Mouse (Mus musculus): ENCODE results near the gene Gm17622. TPM values are rescaled to one million over a fixed set of nuclear protein-coding genes. Genes with fewer than 3 reads are reported as not detected.

The Gm17622 gene
- not detected for total RNA-seq (2021)
- long read RNA-seq, experiment 1 = 0 reads
- long read RNA-seq, experiment 2 = 0 reads

DNA sequence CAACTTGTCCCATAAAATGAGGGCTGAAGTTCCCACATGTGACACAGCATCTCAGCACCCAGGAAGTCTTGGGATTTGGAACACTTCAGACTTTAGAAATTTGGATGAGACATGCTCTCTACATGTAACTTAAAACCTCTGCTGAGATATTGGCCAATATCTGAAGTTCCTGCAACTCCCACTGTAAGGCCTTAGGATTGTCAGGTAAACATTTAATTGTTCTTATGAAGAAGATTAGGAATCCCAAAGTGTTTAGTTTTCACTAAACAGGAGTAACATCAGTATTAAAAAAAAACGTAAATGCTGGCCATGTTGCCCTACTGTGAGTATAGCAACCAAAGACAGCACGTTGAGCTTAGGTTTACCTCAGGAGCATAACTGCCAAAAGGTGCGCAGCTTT lies at the start of gene Gm17622:
TSS of gene Gm17622 (plus strand) at position 301 of the 400 bp plus-strand sequence.
- no peak for TF ChIP-seq CTCF (IDR thresholded peaks at IDR 0.05)
- no peak within 1 kb of the TSS for H3K4me3 ChIP-seq
- intact Hi-C loops (cut with DNase I) = no loop called here
- H3K27ac ChIP-seq = no peak within 1 kb of the TSS
- no peak for DNase-seq (ENCODE audit: extremely low spot score in 1 of 2, low spot score in 2 of 2)

DNA sequence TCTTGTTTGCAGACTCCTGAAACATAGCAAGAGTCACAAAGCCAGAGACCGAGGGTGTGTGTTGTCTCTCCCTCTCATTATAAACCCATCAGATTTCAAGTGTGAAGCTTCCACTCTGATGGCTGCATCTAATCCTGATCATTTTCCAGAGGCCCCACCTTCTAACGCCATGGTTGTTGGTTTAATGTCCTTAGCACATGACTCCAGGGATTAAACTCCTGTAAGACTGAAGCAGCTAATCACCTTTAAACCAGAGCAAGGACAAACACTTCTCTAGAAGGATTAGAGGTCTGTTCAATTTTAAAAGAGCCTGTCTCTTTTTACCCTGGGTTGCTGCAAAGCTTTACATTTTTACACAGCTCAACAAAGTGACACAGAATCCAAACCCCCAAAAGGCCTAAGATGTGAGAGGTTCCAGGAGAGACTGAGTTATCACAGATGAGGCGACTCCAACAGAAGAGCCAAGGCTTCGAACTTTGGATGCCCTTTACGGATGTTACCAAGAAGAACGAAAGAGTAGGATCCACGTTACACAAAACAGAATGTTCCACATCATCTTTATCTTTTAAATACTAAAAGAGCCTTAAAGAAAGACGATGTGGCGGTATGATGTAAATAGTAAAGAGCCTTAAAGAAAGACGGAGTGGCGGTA lies 40.2 kb upstream of the Gm17622 start:
- no peak for DNase-seq (ENCODE audit: extremely low spot score in 1 of 2, low spot score in 2 of 2)
- no peak overlapping the region for H3K27ac ChIP-seq
- H3K4me3 ChIP-seq = no peak overlapping the region
- TF ChIP-seq CTCF (IDR thresholded peaks at IDR 0.05) = no peak
- intact Hi-C loops (cut with DNase I) = no loop called here

DNA sequence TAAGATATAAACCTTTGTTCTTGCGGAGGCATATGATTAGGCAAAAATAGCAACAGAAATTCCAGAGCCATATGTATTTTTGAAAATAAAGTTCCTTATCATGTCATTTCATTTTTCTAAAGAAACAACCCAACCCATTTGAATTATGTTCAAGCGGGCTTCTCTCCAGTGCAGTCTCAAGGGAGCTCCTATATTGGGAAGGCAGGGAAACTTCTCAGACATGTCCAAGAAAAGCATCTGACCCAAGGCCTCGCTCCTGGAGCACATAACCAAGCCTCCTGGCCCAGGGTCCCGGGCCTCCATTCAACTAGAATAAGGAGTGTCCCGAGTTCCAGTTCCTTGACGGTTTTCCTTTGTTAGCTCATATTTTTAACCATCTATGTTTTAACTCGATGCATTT lies 39.7 kb upstream of the Gm17622 start:
- intact Hi-C loops (cut with DNase I) = no loop called here
- Histone ChIP-seq H3K4me3 (no peak overlapping the region), H3K27ac (no peak overlapping the region)
- no peak for DNase-seq (ENCODE audit: extremely low spot score in 1 of 2, low spot score in 2 of 2)
- no peak for TF ChIP-seq CTCF (IDR thresholded peaks at IDR 0.05)

DNA sequence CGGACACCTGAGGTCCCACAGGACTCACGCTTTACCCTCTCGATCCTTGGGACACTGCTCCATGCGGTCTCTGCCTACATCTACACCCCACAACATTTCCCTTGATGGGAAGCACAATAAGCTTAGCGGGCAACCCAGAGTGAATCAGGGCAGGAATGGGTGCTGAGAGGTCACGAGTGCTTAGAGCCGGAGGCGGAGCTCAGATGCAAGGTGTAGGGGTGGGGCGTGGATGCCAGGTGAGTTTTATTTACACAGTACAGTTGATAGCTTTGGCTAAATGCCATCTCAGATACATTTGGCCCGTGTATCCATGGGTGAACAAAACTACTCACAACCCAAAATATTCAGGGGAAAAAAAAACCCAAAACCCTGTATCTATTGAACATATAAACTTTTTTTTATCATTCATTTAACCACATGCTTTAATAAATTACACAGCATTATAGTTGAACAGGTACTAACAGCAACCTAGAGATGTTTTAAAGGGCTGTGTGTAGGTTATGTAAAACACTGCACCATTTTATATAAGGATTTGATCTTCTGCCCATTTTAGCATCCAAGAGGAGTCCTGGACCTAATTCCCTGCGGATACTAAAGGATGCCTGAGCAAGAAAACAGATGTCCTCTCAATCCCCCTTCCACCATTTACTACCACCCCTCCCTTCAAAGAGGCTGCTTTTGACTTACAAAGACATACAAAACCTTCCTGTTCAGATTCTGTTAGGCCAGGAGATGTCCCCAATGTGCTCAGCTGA lies 39.0 kb upstream of the Gm17622 start:
- Histone ChIP-seq H3K27ac (no peak overlapping the region; the same call in 1 of the 2 replicates), H3K4me3 (no peak overlapping the region)
- no peak for DNase-seq (ENCODE audit: extremely low spot score in 1 of 2, low spot score in 2 of 2)
- no peak for TF ChIP-seq CTCF (IDR thresholded peaks at IDR 0.05)
- intact Hi-C loops (cut with DNase I) = no loop called here

DNA sequence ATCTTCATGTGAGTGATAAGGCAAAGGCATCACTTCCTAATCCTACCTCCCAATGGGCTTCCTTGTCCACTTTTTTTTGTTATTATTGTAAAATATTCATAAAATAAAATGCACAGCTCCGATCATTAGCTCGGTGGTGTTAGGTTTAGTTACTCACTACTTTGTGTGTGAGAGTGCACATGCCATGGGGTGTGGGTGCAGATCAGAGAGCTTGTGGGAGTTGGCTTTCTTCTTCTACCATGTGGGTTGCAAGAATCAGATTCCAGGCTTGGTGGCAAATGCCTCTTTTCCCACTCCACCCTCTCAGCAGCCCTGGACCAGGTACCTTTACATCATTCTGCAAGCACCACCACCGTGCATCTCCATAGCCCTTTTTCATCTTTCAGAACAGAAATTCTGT lies 37.9 kb upstream of the Gm17622 start:
- H3K27ac ChIP-seq = no peak overlapping the region
- TF ChIP-seq CTCF (IDR thresholded peaks at IDR 0.05) = no peak
- intact Hi-C loops (cut with DNase I) = no loop called here
- H3K4me3 ChIP-seq = no peak overlapping the region
- no peak for DNase-seq (ENCODE audit: extremely low spot score in 1 of 2, low spot score in 2 of 2)

DNA sequence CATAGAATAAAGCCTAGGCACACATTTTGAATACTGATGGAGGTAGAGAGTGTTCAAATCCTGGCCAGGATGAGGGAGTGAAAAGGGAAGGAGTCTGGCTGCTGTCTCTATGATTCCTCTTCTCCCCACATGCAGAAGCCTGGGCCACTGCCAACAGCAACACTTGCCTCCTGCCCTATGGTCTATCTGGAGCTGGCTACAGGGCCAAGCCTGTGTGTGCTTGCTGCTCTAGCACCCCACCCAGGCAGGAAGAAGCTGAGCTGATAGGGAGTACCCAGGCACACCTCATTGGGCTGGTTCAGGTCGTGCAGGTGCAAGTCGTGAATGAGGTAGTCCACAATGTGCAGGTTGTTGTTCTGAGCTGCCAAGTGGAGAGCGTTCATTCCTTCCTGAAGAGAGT lies 36.2 kb upstream of the Gm17622 start:
- no peak for TF ChIP-seq CTCF (IDR thresholded peaks at IDR 0.05)
- H3K4me3 ChIP-seq = no peak overlapping the region
- intact Hi-C loops (cut with DNase I) = no loop called here
- no peak for DNase-seq (ENCODE audit: extremely low spot score in 1 of 2, low spot score in 2 of 2)
- H3K27ac ChIP-seq = no peak overlapping the region

DNA sequence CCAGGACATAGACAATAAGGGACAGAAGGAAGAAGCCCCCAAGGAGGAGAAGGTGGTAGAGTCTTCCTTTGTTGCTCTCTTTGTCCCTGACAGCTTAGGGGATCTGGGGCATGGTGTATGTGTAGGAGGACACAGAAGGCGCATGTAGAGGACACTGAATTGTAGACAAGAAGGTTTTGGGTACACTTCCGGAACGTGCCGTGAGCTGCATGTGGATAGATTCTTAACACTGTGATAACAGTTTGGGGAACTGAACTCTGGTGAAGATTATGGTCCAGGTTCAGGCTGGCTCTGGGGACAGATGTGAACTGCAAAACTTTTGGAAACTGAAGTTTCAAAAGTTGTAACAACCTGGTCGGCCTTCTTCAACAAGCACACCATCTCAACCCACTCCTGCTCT lies 33.0 kb upstream of the Gm17622 start:
- no peak for DNase-seq (ENCODE audit: extremely low spot score in 1 of 2, low spot score in 2 of 2)
- Histone ChIP-seq H3K27ac (no peak overlapping the region), H3K4me3 (no peak overlapping the region)
- TF ChIP-seq CTCF (IDR thresholded peaks at IDR 0.05) = no peak
- intact Hi-C loops (cut with DNase I) = no loop called here

DNA sequence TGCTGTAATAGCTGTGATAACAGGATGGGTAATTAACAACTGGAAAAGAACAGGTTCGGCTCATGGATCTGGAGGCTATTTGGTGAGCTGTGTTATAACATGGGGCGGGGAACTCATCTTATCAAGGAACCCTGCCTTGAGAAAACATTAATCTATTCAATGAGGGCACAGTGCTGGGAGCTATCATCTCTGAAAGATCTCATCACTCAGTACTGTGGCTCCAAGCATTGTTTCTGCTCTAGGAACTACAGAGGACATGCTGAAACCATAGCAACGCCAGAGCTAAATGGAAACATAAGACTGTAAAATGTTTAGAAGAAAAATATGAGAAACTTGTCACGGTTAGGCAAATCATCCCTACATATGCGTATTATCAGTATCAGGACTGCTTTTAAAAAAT lies 32.5 kb upstream of the Gm17622 start:
- H3K27ac ChIP-seq = no peak overlapping the region
- intact Hi-C loops (cut with DNase I) = no loop called here
- no peak for DNase-seq (ENCODE audit: extremely low spot score in 1 of 2, low spot score in 2 of 2)
- no peak overlapping the region for H3K4me3 ChIP-seq
- no peak for TF ChIP-seq CTCF (IDR thresholded peaks at IDR 0.05)

DNA sequence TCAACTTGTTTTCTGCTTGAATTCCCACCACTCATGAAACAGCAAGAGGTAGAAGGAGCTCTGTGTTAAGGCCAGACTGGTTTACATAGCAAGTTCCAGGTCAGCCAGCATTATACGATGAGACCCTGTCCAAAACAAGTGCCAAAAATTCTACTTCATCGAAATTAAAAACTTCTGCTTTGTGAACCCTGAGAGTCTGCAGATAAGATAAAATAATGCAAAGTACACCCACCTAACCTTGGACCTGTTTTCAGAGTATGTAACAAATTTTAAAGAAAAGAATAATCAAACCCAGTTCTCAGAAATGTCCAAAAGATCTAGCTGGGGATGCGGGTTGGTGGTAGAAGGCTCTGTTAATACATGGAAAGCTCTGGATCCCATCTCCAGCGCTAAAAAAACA lies 31.9 kb upstream of the Gm17622 start:
- intact Hi-C loops (cut with DNase I) = no loop called here
- no peak for TF ChIP-seq CTCF (IDR thresholded peaks at IDR 0.05)
- Histone ChIP-seq H3K27ac (no peak overlapping the region), H3K4me3 (no peak overlapping the region)
- DNase-seq (ENCODE audit: extremely low spot score in 1 of 2, low spot score in 2 of 2) = no peak

DNA sequence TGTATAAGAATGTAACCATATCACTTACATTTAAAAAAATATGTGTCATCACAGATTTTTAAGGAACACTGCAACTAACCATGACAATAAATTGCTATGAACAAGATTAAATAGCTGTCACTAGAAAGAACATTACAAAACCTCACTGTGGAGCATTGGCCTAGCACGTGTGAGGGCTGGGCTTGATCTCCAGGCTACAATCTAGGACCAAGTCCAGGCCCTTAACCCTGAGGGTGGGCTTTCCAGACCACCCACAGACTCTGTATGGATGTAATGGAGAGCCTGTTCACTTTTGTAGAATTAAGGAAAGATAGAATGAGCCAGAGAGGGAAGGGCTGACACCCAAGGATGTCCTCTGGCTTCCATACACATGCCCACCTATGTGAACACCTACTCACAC lies 27.9 kb upstream of the Gm17622 start:
- H3K4me3 ChIP-seq = no peak overlapping the region
- intact Hi-C loops (cut with DNase I) = no loop called here
- TF ChIP-seq CTCF (IDR thresholded peaks at IDR 0.05) = no peak
- DNase-seq (ENCODE audit: extremely low spot score in 1 of 2, low spot score in 2 of 2) = no peak
- no peak overlapping the region for H3K27ac ChIP-seq

DNA sequence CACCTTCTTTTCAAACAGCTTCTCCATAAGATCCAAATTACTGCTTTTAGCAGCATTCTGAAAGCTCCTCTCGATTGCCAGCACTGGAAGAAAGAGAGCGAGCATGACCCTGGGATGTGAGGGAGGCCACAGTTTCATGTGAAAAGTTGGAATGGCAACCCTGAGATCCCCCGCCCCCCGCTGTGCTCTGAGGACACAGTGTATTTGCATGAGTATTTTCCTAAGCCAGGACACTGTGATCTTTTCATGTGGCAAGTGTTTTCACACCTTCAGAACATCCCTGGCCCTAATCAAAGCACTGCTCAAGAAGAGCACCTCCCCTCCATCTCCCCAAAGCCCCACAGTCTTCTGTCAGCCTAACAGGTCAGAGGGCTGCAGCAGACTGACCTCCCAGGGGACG lies 25.2 kb upstream of the Gm17622 start:
- DNase-seq (ENCODE audit: extremely low spot score in 1 of 2, low spot score in 2 of 2) = no peak
- Histone ChIP-seq H3K27ac (no peak overlapping the region), H3K4me3 (no peak overlapping the region)
- intact Hi-C loops (cut with DNase I) = no loop called here
- no peak for TF ChIP-seq CTCF (IDR thresholded peaks at IDR 0.05)

DNA sequence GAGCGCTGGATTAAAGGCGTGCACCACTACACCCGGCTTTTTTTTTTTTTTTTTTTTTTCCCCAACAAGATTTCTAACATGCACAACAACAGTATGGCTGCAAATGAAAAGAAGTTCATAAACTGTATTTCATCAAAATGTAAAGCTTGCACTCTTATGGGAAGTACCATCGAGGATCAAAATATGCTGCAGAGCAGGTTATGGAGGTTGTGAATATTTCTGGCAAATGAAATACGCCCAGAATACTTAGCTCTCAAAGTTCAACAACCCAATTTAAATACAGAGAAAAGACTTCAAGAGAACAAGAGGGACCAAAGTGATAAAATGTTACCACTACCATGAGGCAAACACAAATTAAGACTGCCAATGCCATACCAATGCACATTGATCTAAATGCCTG lies 21.9 kb upstream of the Gm17622 start:
- Histone ChIP-seq H3K27ac (no peak overlapping the region), H3K4me3 (no peak overlapping the region)
- intact Hi-C loops (cut with DNase I) = no loop called here
- no peak for TF ChIP-seq CTCF (IDR thresholded peaks at IDR 0.05)
- DNase-seq (ENCODE audit: extremely low spot score in 1 of 2, low spot score in 2 of 2) = no peak

DNA sequence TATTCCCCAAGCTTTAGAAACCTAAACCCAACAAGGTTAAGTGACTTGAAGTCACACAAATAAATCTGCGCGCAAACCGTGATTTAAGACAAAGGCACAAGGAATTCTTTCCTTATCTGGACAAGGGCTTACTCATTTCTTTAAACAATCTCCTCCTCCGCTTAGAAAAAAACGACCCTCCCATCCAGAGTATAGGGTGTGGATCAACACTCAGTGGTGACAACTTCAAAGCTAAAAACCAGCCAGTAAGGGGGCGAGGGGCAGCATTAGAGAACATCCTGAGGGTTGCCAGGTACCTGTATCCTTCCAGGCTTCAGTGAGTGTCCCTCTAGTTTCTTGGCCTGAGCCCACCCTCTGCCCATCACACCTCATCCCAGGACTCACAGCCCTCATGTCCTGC lies 20.0 kb upstream of the Gm17622 start:
- Histone ChIP-seq H3K27ac (no peak overlapping the region), H3K4me3 (no peak overlapping the region)
- DNase-seq (ENCODE audit: extremely low spot score in 1 of 2, low spot score in 2 of 2) = no peak
- no peak for TF ChIP-seq CTCF (IDR thresholded peaks at IDR 0.05)
- intact Hi-C loops (cut with DNase I) = no loop called here

Measured in left cerebral cortex, adult 2 months (tissue).